Mouse (Mus musculus) forebrain, embryonic 11.5 days (tissue): Measurements from ENCODE around the gene Ccdc134. TPM values are rescaled to one million over a fixed set of nuclear protein-coding genes. Genes with fewer than 3 reads are reported as not detected.
A peak's percentile ranks its signal among the peaks of the same experiment; 100 is the strongest.

ENCODE experiments used
- ATAC-seq: fragments of 200-750 bp; cut with Nextera tagmentation; replicated peaks from 2 replicates; pipeline ENCODE4 v1.8.0; 2017; ENCODE audit warnings: moderate TSS enrichment; ENCODE audit not compliant: low FRiP score
- DNase-seq: peaks from one replicate; pipeline ENCODE4 v3.0.0-alpha.2; 2017; ENCODE audit warnings: low spot score
- H3K27ac ChIP-seq: fragments of 300-500 bp; sonication (generic); 2 replicates; pipeline ENCODE4 v1.5.1; 2014; ENCODE audit warnings: low read depth, low read length
- H3K27me3 ChIP-seq: fragments of 300-500 bp; sonication (generic); 2 replicates; pipeline ENCODE4 v1.6.1; 2014; ENCODE audit warnings: mild to moderate bottlenecking, low read length, mixed read lengths; ENCODE audit not compliant: control insufficient read depth, insufficient read depth
- H3K36me3 ChIP-seq: fragments of 300-500 bp; sonication (generic); 2 replicates; pipeline ENCODE4 v1.6.1; 2014; ENCODE audit warnings: mild to moderate bottlenecking, low read length, moderate library complexity, mixed read lengths; ENCODE audit not compliant: control insufficient read depth, insufficient read depth
- H3K4me1 ChIP-seq: fragments of 300-500 bp; sonication (generic); replicated peaks from 2 replicates; pipeline ENCODE4 v1.6.1; 2014; ENCODE audit warnings: low read length, mixed read lengths; ENCODE audit not compliant: control insufficient read depth, insufficient read depth
- H3K4me2 ChIP-seq: fragments of 300-500 bp; sonication (generic); 2 replicates; pipeline ENCODE4 v1.6.1; 2014; ENCODE audit warnings: low read depth, mild to moderate bottlenecking, low read length, moderate library complexity, mixed read lengths; ENCODE audit not compliant: severe bottlenecking
- H3K4me3 ChIP-seq: fragments of 300-500 bp; sonication (generic); 2 replicates; pipeline ENCODE4 v1.5.1; 2014; ENCODE audit warnings: low read depth, low read length
- H3K9ac ChIP-seq: fragments of 300-500 bp; sonication (generic); 2 replicates; pipeline ENCODE4 v1.6.1; 2014; ENCODE audit warnings: low read length
- H3K9me3 ChIP-seq: fragments of 300-500 bp; sonication (generic); 2 replicates; pipeline ENCODE4 v1.6.1; 2016; ENCODE audit warnings: low read length, mixed read lengths; ENCODE audit not compliant: control insufficient read depth
- WGBS: fragments of 180-500 bp; shearing (Covaris S2); extraction: QIAGEN DNeasy Blood & Tissue Kit; methylation state at CpG from one replicate; pipeline ENCODE4 v1.1.7; 2014; 5-methylcytosine and 5-hydroxymethylcytosine counted together
- polyA plus RNA-seq: library from polyadenylated mRNA; unstranded; fragments of >200 nt; fragmentation: Nextera tagmentation; extraction: Ambion mirVana; gene quantifications from 2 replicates; pipeline ENCODE4 v1.2.1, GENCODE M21; 2014

Ccdc134 gene
- 23.6 and 25.5 TPM in 2 replicates for polyA plus RNA-seq

DNA sequence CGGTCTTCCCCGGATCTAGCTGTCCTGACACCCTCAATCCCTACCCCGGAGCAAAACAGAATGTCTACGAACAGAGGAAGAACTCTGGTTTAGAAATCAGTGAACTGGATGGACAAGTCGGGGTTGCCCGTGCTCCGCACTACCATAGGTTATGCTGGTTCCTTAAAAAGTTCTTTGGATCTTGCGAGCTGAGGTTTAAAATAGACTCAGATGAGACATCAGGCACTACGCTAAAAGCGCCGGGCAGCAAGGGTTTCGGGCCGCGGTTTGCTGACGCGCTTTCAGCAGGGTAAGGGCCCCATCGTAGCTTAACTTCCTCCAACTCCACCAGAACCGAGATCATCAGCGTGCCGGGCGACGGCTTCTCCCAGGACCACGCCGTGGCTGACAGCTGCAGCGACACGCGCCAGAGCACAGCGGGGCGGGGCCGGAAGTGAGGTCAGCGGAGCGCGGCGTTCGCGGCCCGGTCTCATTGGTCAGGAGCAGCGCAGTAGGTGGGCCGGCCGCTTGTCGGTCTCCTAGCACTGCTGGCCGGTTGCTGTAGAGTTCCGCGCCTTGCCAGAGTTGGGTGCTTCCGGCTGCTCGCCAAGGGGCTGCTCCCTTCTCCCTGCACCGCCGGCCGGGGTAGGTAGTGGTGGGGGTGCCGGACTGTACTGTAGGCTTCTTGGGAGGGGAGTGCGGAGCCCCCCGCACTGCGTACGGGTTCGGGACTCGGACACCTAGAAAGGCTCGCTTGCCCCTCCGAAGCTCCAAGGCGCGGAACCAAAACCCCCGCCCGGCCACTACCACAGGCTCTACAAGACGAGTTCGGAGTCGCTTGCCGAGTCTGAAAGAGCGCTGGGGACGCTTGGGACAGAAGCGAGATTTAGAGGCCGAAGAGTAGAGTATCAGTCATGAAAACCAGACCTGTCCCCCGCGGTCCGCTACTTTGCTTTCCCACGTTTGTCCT lies at the start of gene Ccdc134:
Gene Ccdc134 (plus strand): TSS at position 497 of the 949 bp plus-strand sequence.
- Histone ChIP-seq H3K9me3 (no peaks in the 10 kb centered on the region), H3K27ac (peak within 1 kb of the TSS; percentile 46; the same call in 1 of the 2 replicates), H3K4me3 (peak within 1 kb of the TSS; percentile 78), H3K4me1 (no peaks in the 10 kb centered on the region; the same call in 1 of the 2 replicates), H3K27me3 (no peaks in the 10 kb centered on the region), H3K9ac (peak within 1 kb of the TSS; percentile 86), H3K4me2 (peak within 1 kb of the TSS; percentile 95), H3K36me3 (no peaks in the 10 kb centered on the region)
- ATAC-seq (peak; percentile 99), DNase-seq (peak; percentile 98)
- WGBS = under 1% methylated on average over 74 of the region's 74 CpGs

DNA sequence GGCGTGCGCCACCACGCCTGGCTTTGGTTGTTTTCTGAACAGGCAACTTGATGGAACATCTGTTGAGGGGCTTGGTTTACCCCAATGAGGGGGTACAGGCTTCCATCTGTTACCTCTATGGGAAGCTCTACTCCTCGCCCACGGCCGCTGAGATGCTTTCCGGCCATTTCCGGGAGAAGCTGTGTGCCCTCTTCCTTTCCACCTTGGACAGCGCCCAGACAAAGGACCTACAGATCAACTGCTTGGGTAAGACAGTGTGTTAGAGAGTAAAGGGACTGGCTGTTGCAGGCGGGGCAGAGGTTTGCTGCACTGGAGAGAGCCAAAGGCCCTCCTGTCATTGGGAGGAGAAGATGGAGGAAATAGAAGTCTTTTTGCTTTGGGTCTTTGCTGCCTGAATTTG lies 47.8 kb upstream of the Ccdc134 start:
- no peaks in the 10 kb centered on the region for H3K9me3 ChIP-seq
- no peaks in the 10 kb centered on the region for H3K4me1 ChIP-seq
- no peak overlapping the region for H3K4me3 ChIP-seq
- H3K27me3 ChIP-seq = no peaks in the 10 kb centered on the region
- ATAC-seq (no peak), DNase-seq (no peak)
- no peak overlapping the region for H3K9ac ChIP-seq
- no peaks in the 10 kb centered on the region for H3K36me3 ChIP-seq
- H3K27ac ChIP-seq = no peak overlapping the region
- WGBS = 63% methylated on average over 10 of the region's 10 CpGs
- H3K4me2 ChIP-seq = no peak overlapping the region

DNA sequence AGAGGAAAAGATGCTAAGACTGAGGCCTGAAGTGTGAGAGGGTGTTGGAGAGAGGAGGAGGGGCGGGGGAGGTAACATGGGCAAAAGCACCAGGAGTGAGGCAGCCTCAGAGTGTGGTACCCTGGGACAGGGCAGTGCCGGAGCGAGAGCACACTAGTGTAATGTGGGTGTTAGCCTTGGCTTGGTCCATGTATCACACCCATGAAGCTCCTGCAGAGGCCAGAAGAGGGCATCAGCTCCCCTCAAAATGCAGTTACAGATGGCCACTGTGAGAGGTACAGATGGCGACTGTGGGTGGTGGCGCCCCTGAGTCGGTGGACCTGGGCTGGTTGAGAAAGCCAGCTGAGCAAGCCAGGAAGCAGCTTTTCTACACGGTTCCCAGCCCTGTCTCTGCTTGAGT lies 46.6 kb upstream of the Ccdc134 start:
- no peak for ATAC-seq
- Histone ChIP-seq H3K36me3 (no peaks in the 10 kb centered on the region), H3K4me3 (no peak overlapping the region), H3K4me1 (no peaks in the 10 kb centered on the region), H3K9me3 (no peaks in the 10 kb centered on the region), H3K27me3 (no peaks in the 10 kb centered on the region), H3K27ac (no peak overlapping the region), H3K4me2 (no peak overlapping the region), H3K9ac (no peak overlapping the region)
- WGBS = 31% methylated on average over 7 of the region's 7 CpGs
- DNase-seq = peak; percentile 63

DNA sequence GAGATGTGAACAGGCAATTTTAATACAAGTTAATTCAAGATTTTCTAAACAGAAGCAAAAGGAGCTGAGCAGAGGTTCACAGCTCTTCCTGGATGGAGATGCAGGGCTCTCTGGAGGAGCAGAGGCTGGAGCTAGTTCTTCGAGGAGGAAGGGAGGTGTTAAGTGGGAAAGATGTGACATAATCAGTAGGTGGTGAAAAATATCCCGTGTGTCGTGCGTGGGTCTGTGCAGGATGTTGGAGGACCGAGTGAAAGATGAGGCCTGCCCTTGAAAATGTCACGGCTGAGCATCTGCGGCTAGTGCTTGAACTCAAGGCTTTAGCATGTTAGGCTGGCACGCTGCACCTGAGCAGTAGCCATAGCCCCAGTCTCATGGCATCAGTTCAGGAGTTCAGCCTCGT lies 42.1 kb upstream of the Ccdc134 start:
- Histone ChIP-seq H3K9me3 (no peaks in the 10 kb centered on the region), H3K4me1 (no peaks in the 10 kb centered on the region), H3K4me2 (no peak overlapping the region), H3K9ac (no peak overlapping the region), H3K36me3 (no peaks in the 10 kb centered on the region), H3K27ac (no peak overlapping the region), H3K4me3 (no peak overlapping the region), H3K27me3 (no peaks in the 10 kb centered on the region)
- 86% methylated on average over 9 of the region's 9 CpGs for WGBS
- ATAC-seq (no peak), DNase-seq (no peak)

DNA sequence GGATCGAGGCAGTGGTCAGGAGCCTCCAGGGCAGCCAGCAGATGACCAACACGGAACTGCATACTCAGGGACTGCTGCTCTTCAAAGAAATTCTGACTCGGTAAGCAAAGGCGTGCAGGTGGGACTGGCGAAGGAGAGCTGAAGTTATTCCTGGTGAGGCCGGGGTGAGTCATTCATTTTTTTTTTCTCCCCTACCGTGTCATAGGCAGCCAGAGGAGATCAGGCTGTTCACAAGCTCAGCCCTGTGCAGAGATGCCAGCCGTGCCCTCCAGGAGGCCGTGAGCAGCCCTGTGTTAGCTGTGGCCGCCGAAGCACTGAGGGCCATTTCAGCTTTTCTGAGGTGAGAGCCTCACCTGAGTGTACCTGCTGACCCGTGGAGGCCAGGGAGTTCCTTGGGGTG lies 41.6 kb upstream of the Ccdc134 start:
- ATAC-seq (no peak), DNase-seq (no peak)
- H3K4me3 ChIP-seq = no peak overlapping the region
- WGBS = 88% methylated on average over 12 of the region's 12 CpGs
- no peak overlapping the region for H3K9ac ChIP-seq
- H3K36me3 ChIP-seq = no peaks in the 10 kb centered on the region
- H3K27ac ChIP-seq = no peak overlapping the region
- no peaks in the 10 kb centered on the region for H3K4me1 ChIP-seq
- no peaks in the 10 kb centered on the region for H3K9me3 ChIP-seq
- no peak overlapping the region for H3K4me2 ChIP-seq
- H3K27me3 ChIP-seq = no peaks in the 10 kb centered on the region

DNA sequence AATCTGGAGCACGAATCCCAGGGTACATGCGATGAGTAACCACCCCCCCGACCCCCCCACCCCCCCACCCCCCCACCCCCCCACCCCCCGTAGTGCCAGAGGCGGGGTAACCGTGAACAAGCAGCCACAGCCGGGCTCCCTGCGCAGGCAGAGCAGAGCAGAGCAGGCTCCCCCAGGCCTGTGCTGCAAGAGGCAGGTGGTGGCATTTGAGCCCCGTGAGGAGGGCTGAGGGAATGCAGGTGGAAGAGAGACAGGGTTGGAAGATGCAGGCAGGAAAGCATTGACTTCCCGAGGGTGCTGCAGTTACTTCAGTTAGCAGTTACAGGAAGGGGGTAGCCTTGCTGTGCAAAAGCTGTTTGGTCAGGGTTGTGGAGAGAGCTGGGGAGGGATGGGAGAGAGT lies 40.5 kb upstream of the Ccdc134 start:
- 22% methylated on average over 10 of the region's 10 CpGs for WGBS
- no peak for ATAC-seq
- Histone ChIP-seq H3K4me1 (no peaks in the 10 kb centered on the region), H3K27me3 (no peaks in the 10 kb centered on the region), H3K27ac (no peak overlapping the region), H3K9me3 (no peaks in the 10 kb centered on the region), H3K36me3 (no peaks in the 10 kb centered on the region), H3K4me2 (no peak overlapping the region), H3K9ac (no peak overlapping the region), H3K4me3 (no peak overlapping the region)
- DNase-seq = no peak

DNA sequence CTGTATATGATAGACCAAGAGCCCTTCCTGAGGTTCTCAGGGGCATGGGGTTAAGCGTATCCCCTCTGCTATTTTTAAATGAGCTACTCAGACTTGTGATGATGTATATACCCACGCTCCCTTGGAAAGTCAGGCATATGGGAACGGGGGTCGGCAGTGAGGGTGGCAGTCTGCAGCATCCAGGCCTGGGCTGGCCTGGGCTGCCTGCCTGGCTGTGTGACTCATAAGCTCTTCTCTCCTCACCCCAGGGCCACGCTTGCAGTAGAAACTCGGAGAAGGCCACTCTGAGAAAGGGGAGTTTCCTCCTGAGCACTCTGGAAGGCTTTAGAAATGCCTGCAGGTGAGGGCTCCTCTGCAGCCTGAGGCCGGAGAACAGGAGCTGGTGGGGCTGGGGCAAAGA lies 36.7 kb upstream of the Ccdc134 start:
- no peaks in the 10 kb centered on the region for H3K36me3 ChIP-seq
- DNase-seq = no peak
- no peaks in the 10 kb centered on the region for H3K27me3 ChIP-seq
- ATAC-seq = no peak
- H3K9me3 ChIP-seq = no peaks in the 10 kb centered on the region
- no peak overlapping the region for H3K4me2 ChIP-seq
- WGBS = 79% methylated on average over 7 of the region's 7 CpGs
- H3K4me1 ChIP-seq = no peaks in the 10 kb centered on the region
- no peak overlapping the region for H3K4me3 ChIP-seq
- no peak overlapping the region for H3K9ac ChIP-seq
- no peak overlapping the region for H3K27ac ChIP-seq

DNA sequence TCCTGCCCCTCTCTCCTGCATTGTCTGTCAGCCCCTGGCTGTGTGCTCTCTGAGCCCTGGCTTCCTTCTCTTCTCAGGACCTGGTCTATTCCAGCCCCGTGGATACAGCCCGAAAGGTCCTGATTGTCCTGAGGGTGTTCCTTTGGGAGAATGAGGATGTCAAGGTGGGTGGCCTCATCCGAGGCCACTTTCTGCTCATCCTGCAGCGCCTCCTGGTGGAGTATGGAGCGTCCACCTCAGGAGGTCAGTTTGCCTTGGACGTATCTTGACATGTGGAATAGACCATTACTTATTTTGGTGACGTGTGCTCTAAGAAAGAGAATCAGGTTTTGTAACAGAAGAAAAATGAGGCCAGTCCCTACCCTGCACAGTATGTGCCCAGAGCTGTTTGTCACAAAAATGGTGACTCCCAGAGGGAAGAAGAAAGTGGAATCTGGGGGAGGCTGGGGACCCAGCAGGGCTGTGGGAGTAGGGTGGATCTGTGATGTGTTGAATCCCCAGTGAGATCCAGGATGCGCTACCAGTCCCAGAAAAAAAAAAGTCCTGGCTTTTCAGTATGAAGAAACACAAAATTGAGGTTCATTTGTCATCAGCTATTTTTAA lies 20.7 kb upstream of the Ccdc134 start:
- no peaks in the 10 kb centered on the region for H3K9me3 ChIP-seq
- DNase-seq (peak; percentile 77), ATAC-seq (no peak)
- H3K27ac ChIP-seq = no peak overlapping the region
- WGBS = 23% methylated on average over 8 of the region's 8 CpGs
- no peak overlapping the region for H3K4me2 ChIP-seq
- H3K36me3 ChIP-seq = no peaks in the 10 kb centered on the region
- no peaks in the 10 kb centered on the region for H3K4me1 ChIP-seq
- no peaks in the 10 kb centered on the region for H3K27me3 ChIP-seq
- H3K4me3 ChIP-seq = no peak overlapping the region
- no peak overlapping the region for H3K9ac ChIP-seq
